Mouse (Mus musculus) kidney, embryonic 15.5 days (tissue): ENCODE data around the gene Psg20. TPM values are rescaled to one million over a fixed set of nuclear protein-coding genes. Genes with fewer than 3 reads are reported as not detected.
"Not testable (repeated sequence)": the region's sequence is repeated elsewhere in the genome, so short reads cannot be mapped to it uniquely, and the experiment has no call there.

Experiments
- ATAC-seq: fragments of 200-750 bp; cut with Nextera tagmentation; replicated peaks from 2 replicates; pipeline ENCODE4 v1.8.0; 2017; ENCODE audit warnings: moderate TSS enrichment; ENCODE audit not compliant: low FRiP score
- H3K27ac ChIP-seq: fragments of 300-500 bp; sonication (generic); 2 replicates; pipeline ENCODE4 v1.5.1; 2015; ENCODE audit warnings: mild to moderate bottlenecking, inconsistent platforms
- H3K27me3 ChIP-seq: fragments of 300-500 bp; sonication (generic); 2 replicates; pipeline ENCODE4 v1.6.1; 2015; ENCODE audit warnings: inconsistent platforms
- H3K36me3 ChIP-seq: fragments of 300-500 bp; sonication (generic); 2 replicates; pipeline ENCODE4 v1.6.1; 2015; ENCODE audit warnings: inconsistent platforms
- H3K4me1 ChIP-seq: fragments of 300-500 bp; sonication (generic); 2 replicates; pipeline ENCODE4 v1.6.1; 2015; ENCODE audit warnings: inconsistent platforms
- H3K4me2 ChIP-seq: fragments of 300-500 bp; sonication (generic); 2 replicates; pipeline ENCODE4 v1.6.1; 2015; ENCODE audit warnings: moderate library complexity, mild to moderate bottlenecking, inconsistent platforms
- H3K4me3 ChIP-seq: fragments of 300-500 bp; sonication (generic); replicated peaks from 2 replicates; pipeline ENCODE4 v1.5.1; 2015; ENCODE audit warnings: mild to moderate bottlenecking, inconsistent platforms
- H3K9ac ChIP-seq: fragments of 300-500 bp; sonication (generic); 2 replicates; pipeline ENCODE4 v1.6.1; 2015; ENCODE audit warnings: mild to moderate bottlenecking, inconsistent platforms
- H3K9me3 ChIP-seq: fragments of 300-500 bp; sonication (generic); replicated peaks from 2 replicates; pipeline ENCODE4 v1.6.1; 2016; ENCODE audit warnings: inconsistent platforms
- WGBS: fragments of 180-500 bp; shearing (Covaris S2); methylation state at CpG from one replicate; pipeline ENCODE4 v1.1.7; 2015; ENCODE audit warnings: mixed read lengths; 5-methylcytosine and 5-hydroxymethylcytosine counted together
- polyA plus RNA-seq: library from polyadenylated mRNA; unstranded; fragments of >200 nt; fragmentation: Nextera tagmentation; extraction: Ambion mirVana; gene quantifications from 2 replicates; pipeline ENCODE4 v1.2.1, GENCODE M21; 2015

The Psg20 gene
- not detected in 2 replicates for polyA plus RNA-seq

- WGBS = 64% methylated on average over 2 of the region's 2 CpGs
- Histone ChIP-seq H3K27me3 (no peaks in the 10 kb centered on the region), H3K9me3 (no peaks in the 10 kb centered on the region), H3K27ac (no peak within 1 kb of the TSS), H3K9ac (no peak within 1 kb of the TSS), H3K4me2 (no peak within 1 kb of the TSS), H3K4me1 (no peaks in the 10 kb centered on the region), H3K36me3 (no peaks in the 10 kb centered on the region), H3K4me3 (no peak within 1 kb of the TSS)
- no peak for ATAC-seq
Measured at GRCm38 (mm10) chr7:18686085-18686484, at the start of gene Psg20. Gene Psg20, minus strand, starts transcription at chr7:18686185.

DNA sequence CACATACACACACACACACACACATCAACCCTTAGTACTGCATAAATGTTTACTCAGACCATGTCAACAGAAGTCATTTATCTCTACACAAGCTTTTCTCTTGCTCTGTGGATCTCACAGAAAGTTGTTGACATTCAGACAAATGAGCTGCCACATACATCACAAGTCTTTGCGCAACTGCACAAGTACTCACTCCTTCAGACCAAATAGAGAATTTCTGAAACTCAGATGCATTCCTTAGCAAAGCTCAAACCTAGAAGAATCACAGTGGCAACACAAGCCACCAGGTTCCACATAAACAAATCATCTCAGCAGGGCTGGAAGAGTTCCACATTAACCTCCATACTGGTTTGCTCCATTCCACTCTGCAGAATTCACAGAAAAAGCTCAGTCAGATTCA lies 48.5 kb upstream of the Psg20 start:
- H3K4me1 ChIP-seq = no peaks in the 10 kb centered on the region
- H3K4me2 ChIP-seq = no peak overlapping the region
- 80% methylated on average over 1 of the region's 1 CpGs for WGBS
- ATAC-seq = no peak
- no peak overlapping the region for H3K9ac ChIP-seq
- no peaks in the 10 kb centered on the region for H3K27me3 ChIP-seq
- H3K9me3 ChIP-seq = no peaks in the 10 kb centered on the region
- no peak overlapping the region for H3K4me3 ChIP-seq
- no peaks in the 10 kb centered on the region for H3K36me3 ChIP-seq
- no peak overlapping the region for H3K27ac ChIP-seq

DNA sequence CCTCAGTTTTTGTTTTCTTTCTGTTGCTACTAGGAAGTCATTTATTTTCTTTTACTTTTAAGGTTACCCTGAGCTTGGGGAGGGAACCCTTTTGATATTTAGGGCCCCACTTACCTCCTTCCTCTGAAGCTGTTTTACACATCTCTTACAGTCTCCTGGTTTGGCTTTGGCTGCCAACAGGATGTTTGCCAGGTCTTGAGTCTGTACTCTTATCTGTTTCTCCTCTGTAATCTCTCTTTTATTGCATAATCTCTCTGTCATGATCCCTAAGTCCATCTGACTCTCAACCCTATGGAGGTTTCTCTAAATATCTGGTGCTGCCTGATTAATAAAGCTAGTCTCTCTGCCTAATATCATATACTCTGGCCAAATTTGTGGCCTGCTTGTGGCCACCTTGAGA lies 47.1 kb upstream of the Psg20 start:
- H3K4me2 ChIP-seq = no peak overlapping the region
- H3K27ac ChIP-seq = no peak overlapping the region
- no peaks in the 10 kb centered on the region for H3K9me3 ChIP-seq
- H3K4me1 ChIP-seq = no peaks in the 10 kb centered on the region
- no peak for ATAC-seq
- H3K9ac ChIP-seq = no peak overlapping the region
- H3K27me3 ChIP-seq = no peaks in the 10 kb centered on the region
- H3K4me3 ChIP-seq = no peak overlapping the region
- H3K36me3 ChIP-seq = no peaks in the 10 kb centered on the region

GRCm38 (mm10) chr7:18728391-18728790 lies 42.4 kb upstream of the Psg20 start:
- no peaks in the 10 kb centered on the region for H3K27me3 ChIP-seq
- H3K4me3 ChIP-seq = no peak overlapping the region
- H3K4me1 ChIP-seq = no peaks in the 10 kb centered on the region
- H3K9me3 ChIP-seq = no peaks in the 10 kb centered on the region
- no peak overlapping the region for H3K4me2 ChIP-seq
- no peak overlapping the region for H3K9ac ChIP-seq
- 74% methylated on average over 1 of the region's 1 CpGs for whole genome bisulfite sequencing
- no peak for ATAC-seq
- no peaks in the 10 kb centered on the region for H3K36me3 ChIP-seq
- H3K27ac ChIP-seq = no peak overlapping the region

DNA sequence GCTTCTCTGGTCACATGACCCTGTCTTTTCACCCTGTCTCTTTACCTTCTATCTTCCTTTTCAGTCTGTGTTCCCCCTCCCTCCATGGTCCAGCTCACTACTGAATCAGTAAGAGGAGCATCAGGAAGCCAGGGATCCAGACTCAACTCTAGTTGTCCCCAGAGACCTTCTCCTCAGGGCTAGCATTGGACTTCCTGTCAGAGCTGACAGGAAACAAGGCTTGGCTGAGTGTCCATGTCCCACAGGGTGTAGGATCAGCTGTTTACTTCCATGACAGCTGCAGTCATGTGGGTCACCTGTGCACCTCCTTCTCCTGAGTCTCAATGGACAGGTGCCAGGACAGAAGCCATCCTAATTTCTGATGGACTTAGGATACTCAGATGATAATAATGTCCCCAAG lies 39.9 kb upstream of the Psg20 start:
- H3K36me3 ChIP-seq, H3K9me3 ChIP-seq, H3K9ac ChIP-seq, ATAC-seq, H3K27ac ChIP-seq, H3K4me1 ChIP-seq, H3K4me2 ChIP-seq, H3K27me3 ChIP-seq, H3K4me3 ChIP-seq: not testable (repeated sequence)

DNA sequence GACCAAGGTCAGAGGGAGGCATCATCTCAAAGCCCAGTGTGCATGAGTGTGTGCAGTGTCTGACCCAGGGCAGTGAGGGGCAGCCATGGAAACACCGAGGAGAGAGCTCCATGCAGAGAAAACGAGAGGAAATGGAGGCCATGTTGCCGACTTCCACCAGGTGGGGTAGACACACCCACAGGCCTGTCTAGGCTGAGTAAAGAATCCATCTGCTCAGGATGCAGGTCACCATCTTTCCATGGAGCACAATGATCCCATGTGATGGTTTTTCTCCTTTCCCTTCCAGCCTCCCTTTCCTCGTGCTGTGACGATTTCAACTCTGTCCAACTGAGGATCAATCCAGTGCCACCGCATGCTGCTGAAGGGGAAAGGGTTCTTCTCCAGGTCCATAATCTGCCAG lies 38.0 kb upstream of the Psg20 start:
- Histone ChIP-seq H3K9me3 (no peaks in the 10 kb centered on the region), H3K36me3 (no peaks in the 10 kb centered on the region), H3K4me3 (no peak overlapping the region), H3K4me2 (no peak overlapping the region), H3K4me1 (no peaks in the 10 kb centered on the region), H3K9ac (no peak overlapping the region), H3K27me3 (no peaks in the 10 kb centered on the region), H3K27ac (no peak overlapping the region)
- WGBS = 79% methylated on average over 6 of the region's 6 CpGs
- ATAC-seq = no peak

DNA sequence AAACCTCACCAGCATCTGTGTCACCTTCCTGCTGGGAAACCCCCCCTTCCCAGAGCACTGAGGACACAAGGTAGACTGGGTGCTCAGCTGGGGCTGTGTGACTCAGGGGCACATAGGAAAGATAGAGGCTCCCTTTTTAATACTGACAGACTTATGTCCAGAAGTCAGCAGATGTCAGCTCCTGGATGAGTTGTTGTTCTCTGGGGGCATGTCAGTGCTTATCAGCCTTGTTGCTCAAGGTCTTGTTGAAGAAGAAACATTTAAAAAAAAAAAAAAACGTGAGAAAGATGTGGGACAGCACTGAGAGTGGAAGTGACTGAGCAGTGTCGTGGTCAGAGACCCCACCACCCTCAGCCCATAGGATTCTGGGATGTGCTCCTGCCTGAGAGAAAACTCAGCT lies 31.8 kb upstream of the Psg20 start, which contains the start of gene Psg22:
TSS of gene Psg22 (plus strand) at position 301 of the 400 bp plus-strand sequence.
- H3K4me2 ChIP-seq = no peak within 1 kb of the TSS
- H3K4me3 ChIP-seq = no peak within 1 kb of the TSS
- WGBS = 42% methylated on average over 2 of the region's 2 CpGs
- no peaks in the 10 kb centered on the region for H3K9me3 ChIP-seq
- no peak for ATAC-seq
- no peaks in the 10 kb centered on the region for H3K27me3 ChIP-seq
- no peak within 1 kb of the TSS for H3K27ac ChIP-seq
- H3K36me3 ChIP-seq = no peaks in the 10 kb centered on the region
- H3K4me1 ChIP-seq = no peaks in the 10 kb centered on the region
- H3K9ac ChIP-seq = no peak within 1 kb of the TSS

DNA sequence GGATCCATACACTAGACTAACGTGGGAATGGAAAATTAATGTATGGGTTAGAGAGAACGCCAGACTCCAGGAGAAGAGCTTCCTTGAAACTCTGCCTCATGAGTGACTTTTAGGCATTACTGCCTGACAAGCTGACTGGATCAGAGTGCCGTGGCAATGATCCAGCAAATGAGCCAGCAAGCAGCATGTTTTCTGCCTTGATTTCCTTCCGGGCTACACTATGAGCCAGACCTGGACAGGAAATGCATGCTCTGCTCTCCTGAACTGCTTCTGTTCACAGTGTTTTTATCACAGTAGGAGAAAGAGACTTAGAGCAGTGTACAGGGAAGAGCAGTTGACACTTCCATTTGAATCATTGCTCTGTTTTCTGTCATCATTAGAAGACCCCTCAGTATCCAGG lies 29.6 kb upstream of the Psg20 start:
- ATAC-seq = no peak
- Histone ChIP-seq H3K4me2 (no peak overlapping the region), H3K27ac (0 out of 2 replicates have a peak overlapping the region, but pooled peaks have one; percentile 1), H3K9me3 (no peaks in the 10 kb centered on the region), H3K27me3 (no peaks in the 10 kb centered on the region), H3K4me1 (no peaks in the 10 kb centered on the region), H3K36me3 (no peaks in the 10 kb centered on the region), H3K4me3 (no peak overlapping the region), H3K9ac (no peak overlapping the region)
- 71% methylated on average over 4 of the region's 4 CpGs for WGBS

DNA sequence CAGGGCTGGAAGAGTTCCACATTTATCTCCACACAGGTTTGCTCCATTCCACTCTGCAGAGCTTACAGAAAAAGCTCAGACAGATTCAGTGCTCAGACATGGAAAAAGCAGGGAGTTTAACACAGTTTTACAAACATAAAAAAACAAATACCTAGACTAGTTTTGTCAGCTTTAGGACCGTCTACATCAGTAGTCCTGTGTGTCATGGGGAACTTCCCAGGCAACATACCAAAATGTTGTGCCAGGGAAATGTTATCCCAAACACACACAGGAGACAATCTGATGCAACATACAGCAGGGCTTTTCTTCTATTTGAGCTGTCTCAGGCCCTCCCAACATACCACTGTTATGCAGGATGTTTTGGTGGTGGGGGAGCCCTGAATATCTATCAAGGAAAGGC lies 24.9 kb upstream of the Psg20 start:
- no peak for ATAC-seq
- H3K27me3 ChIP-seq = no peaks in the 10 kb centered on the region
- WGBS = 67% methylated on average over 1 of the region's 1 CpGs

DNA sequence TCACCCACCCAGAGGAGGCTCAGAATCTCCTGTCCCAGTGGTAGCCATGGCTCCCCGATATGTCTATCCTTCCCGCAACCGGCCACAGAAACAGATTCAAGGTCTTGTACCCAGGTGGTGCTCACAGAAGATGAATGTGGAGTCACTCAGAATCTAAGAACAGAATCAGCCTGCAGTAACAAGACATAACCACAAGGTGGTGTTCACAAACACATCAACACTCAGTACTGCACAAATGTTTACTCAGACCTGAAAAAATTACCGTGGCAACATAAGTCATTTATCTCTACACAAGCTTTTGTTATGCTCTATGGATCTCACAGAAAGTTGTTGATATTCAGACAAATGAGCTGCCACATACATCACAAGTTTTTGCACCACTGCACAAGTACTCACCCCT lies 24.3 kb upstream of the Psg20 start:
- not testable (repeated sequence) for H3K4me3 ChIP-seq, H3K4me2 ChIP-seq, H3K27ac ChIP-seq, H3K36me3 ChIP-seq, H3K9me3 ChIP-seq, H3K27me3 ChIP-seq, H3K9ac ChIP-seq, H3K4me1 ChIP-seq, ATAC-seq
- WGBS = 75% methylated on average over 4 of the region's 4 CpGs

More for the DNA sequence above, 24.9 kb upstream of the Psg20 start:
- H3K27ac ChIP-seq = no peak overlapping the region
- H3K4me2 ChIP-seq = no peak overlapping the region
- H3K4me3 ChIP-seq = no peak overlapping the region
- H3K9ac ChIP-seq = no peak overlapping the region
- no peaks in the 10 kb centered on the region for H3K4me1 ChIP-seq
- no peaks in the 10 kb centered on the region for H3K36me3 ChIP-seq
- H3K9me3 ChIP-seq = no peaks in the 10 kb centered on the region

DNA sequence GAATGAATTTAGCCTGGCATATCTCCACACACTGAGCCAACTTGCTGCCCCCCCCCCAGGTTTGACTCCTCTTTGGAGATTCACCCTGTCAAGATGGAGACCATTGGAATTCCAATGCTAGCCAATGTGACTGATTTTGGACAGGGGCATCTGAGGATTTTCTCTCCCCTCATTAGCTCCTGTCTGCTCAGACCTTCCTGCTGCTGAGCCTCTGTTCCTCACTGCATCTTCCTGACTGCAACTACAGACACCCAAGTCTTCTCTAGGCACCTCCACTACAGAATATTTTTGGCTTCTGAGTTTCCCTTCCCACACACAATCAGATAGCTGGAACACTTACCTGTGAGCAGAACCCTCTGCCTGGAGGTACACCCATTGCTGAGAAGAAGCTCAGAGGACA lies 399 bp downstream of the Psg20 start:
- Histone ChIP-seq H3K9me3 (no peaks in the 10 kb centered on the region), H3K27me3 (no peaks in the 10 kb centered on the region), H3K4me2 (no peak overlapping the region), H3K36me3 (no peaks in the 10 kb centered on the region), H3K4me3 (no peak overlapping the region), H3K27ac (no peak overlapping the region), H3K9ac (no peak overlapping the region), H3K4me1 (no peaks in the 10 kb centered on the region)
- no peak for ATAC-seq

GRCm38 (mm10) chr7:18679772-18680171 lies 6.2 kb downstream of the Psg20 start:
- no peak overlapping the region for H3K4me3 ChIP-seq
- H3K4me1 ChIP-seq = no peaks in the 10 kb centered on the region
- H3K27me3 ChIP-seq = no peaks in the 10 kb centered on the region
- 50% methylated on average over 2 of the region's 2 CpGs for WGBS
- no peak overlapping the region for H3K27ac ChIP-seq
- H3K36me3 ChIP-seq = no peaks in the 10 kb centered on the region
- H3K9ac ChIP-seq = no peak overlapping the region
- no peaks in the 10 kb centered on the region; the same call in 1 of the 2 replicates for H3K9me3 ChIP-seq
- no peak overlapping the region for H3K4me2 ChIP-seq
- ATAC-seq = no peak

DNA sequence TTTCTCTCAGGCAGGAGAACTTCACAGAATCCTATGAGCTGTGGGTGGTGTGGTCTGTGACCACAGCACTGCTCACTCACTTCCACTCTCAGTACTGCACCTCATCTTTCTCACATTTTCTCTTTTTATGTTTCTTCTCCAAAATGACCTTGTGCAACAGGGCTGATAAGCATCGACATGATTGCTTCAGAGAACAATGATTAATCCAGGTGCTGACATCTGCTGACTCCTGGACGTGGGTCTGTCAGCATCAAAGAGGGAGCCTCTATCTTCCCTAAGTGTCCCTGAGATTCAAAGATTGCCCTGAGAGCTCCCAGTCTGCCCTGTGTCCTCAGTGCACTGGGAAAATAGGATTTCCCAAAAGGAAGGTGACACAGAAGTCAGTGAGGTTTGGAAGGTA lies 29.4 kb downstream of the Psg20 start, which contains the start of gene Psg21:
TSS of gene Psg21 (minus strand) at position 101 of the 400 bp plus-strand sequence.
- not testable (repeated sequence) for H3K36me3 ChIP-seq, H3K4me1 ChIP-seq, ATAC-seq, H3K4me3 ChIP-seq, H3K27ac ChIP-seq, H3K27me3 ChIP-seq, H3K9ac ChIP-seq, H3K9me3 ChIP-seq, H3K4me2 ChIP-seq
- 50% methylated on average over 2 of the region's 2 CpGs for WGBS
